Mouse (Mus musculus) E14TG2a.4 (cell line): ENCODE measurements around the gene E130114P18Rik.

Source experiments
- CTCF ChIP-seq: conservative IDR thresholded peaks from 2 replicates; pipeline ENCODE4 v1.5.1; 2014; ENCODE audit warnings: low read length
- POU5F1 ChIP-seq: IDR thresholded peaks from 2 replicates; pipeline ENCODE4 v1.6.1; 2014; ENCODE audit warnings: low read length, borderline replicate concordance

GRCm38 (mm10) chr4:97585170-97585569 is 192.7 kb downstream of the E130114P18Rik start:
- no peak for TF ChIP-seq CTCF
- TF ChIP-seq POU5F1, result no peak
